Mouse (Mus musculus): ENCODE measurements around the gene Aif1l. TPM values are rescaled to one million over a fixed set of nuclear protein-coding genes. Genes with fewer than 3 reads are reported as not detected.

Gene Aif1l
- polyA plus RNA-seq, 1 experiment from 2014 or later: 12.4 TPM

GRCm38 (mm10) chr2:32008716-32009115, 58.8 kb downstream of the Aif1l start:
- ATAC-seq (ENCODE audit: insufficient read depth, low FRiP score): no peak
- WGBS: 84% methylated on average over 11 of the region's 11 CpGs
- no peak overlapping the region for H3K4me3 ChIP-seq (replicated peaks; ENCODE audit: low read length)
- H3K36me3 ChIP-seq (ENCODE audit: control insufficient read depth, insufficient read depth, low read length): peaks cover 21% of the 10 kb centered on the region
- no peak overlapping the region for H3K4me2 ChIP-seq (ENCODE audit: low read depth, low read length)
- H3K9ac ChIP-seq (ENCODE audit: low read length): no peak overlapping the region
- no peak overlapping the region for H3K27ac ChIP-seq (ENCODE audit: low read length)
- H3K4me1 ChIP-seq (ENCODE audit: control insufficient read depth, insufficient read depth, low read length): no peaks in the 10 kb centered on the region
- no peaks in the 10 kb centered on the region for H3K27me3 ChIP-seq (ENCODE audit: control insufficient read depth, insufficient read depth, low read length)
- H3K9me3 ChIP-seq (replicated peaks; ENCODE audit: control insufficient read depth, low read length): no peaks in the 10 kb centered on the region

- WGBS: 60% methylated on average over 4 of the region's 4 CpGs
- Histone ChIP-seq H3K4me3 (replicated peaks; ENCODE audit: low read length) (no peak overlapping the region), H3K27ac (ENCODE audit: low read length) (no peak overlapping the region), H3K9me3 (replicated peaks; ENCODE audit: control insufficient read depth, low read length) (no peaks in the 10 kb centered on the region), H3K27me3 (ENCODE audit: control insufficient read depth, insufficient read depth, low read length) (no peaks in the 10 kb centered on the region), H3K4me2 (ENCODE audit: low read depth, low read length) (no peak overlapping the region), H3K4me1 (ENCODE audit: control insufficient read depth, insufficient read depth, low read length) (no peaks in the 10 kb centered on the region), H3K36me3 (ENCODE audit: control insufficient read depth, insufficient read depth, low read length) (peaks cover 19% of the 10 kb centered on the region), H3K9ac (ENCODE audit: low read length) (no peak overlapping the region)
- ATAC-seq (ENCODE audit: insufficient read depth, low FRiP score): no peak
Measured at GRCm38 (mm10) chr2:32019704-32020103, 69.8 kb downstream of the Aif1l start.

- Histone ChIP-seq H3K27ac (ENCODE audit: low read length) (no peak overlapping the region), H3K36me3 (ENCODE audit: control insufficient read depth, insufficient read depth, low read length) (peaks cover 22% of the 10 kb centered on the region), H3K27me3 (ENCODE audit: control insufficient read depth, insufficient read depth, low read length) (no peaks in the 10 kb centered on the region), H3K4me1 (ENCODE audit: control insufficient read depth, insufficient read depth, low read length) (no peaks in the 10 kb centered on the region), H3K4me2 (ENCODE audit: low read depth, low read length) (no peak overlapping the region), H3K4me3 (replicated peaks; ENCODE audit: low read length) (no peak overlapping the region), H3K9ac (ENCODE audit: low read length) (no peak overlapping the region), H3K9me3 (replicated peaks; ENCODE audit: control insufficient read depth, low read length) (no peaks in the 10 kb centered on the region)
- 90% methylated on average over 5 of the region's 5 CpGs for WGBS
- ATAC-seq (ENCODE audit: insufficient read depth, low FRiP score): no peak
Measured at GRCm38 (mm10) chr2:32020229-32020628, 70.3 kb downstream of the Aif1l start.

Other genes with a start within 250 kb of the Aif1l start
- 0.10 TPM in 1 of 2 replicates, not detected in the other for gene Qrfp, start 139.6 kb upstream of the Aif1l start, polyA plus RNA-seq (2015; fragmentation: Nextera tagmentation; extraction: Ambion mirVana)
- 0.19 and 0.24 TPM in 2 replicates for gene Fibcd1, start 104.1 kb upstream of the Aif1l start, polyA plus RNA-seq (2015; fragmentation: Nextera tagmentation; extraction: Ambion mirVana)
- gene Lamc3, start 62.8 kb upstream of the Aif1l start, polyA plus RNA-seq (2015; fragmentation: Nextera tagmentation; extraction: Ambion mirVana): 1.3 and 1.9 TPM in 2 replicates
- 56.5 and 58.8 TPM in 2 replicates for gene Nup214, start 24.3 kb downstream of the Aif1l start, polyA plus RNA-seq (2015; fragmentation: Nextera tagmentation; extraction: Ambion mirVana)
- gene Fam78a, start 134.7 kb downstream of the Aif1l start, polyA plus RNA-seq (2015; fragmentation: Nextera tagmentation; extraction: Ambion mirVana): 1.0 and 2.2 TPM in 2 replicates
- 4.6 and 5.7 TPM in 2 replicates for gene Plpp7, start 145.4 kb downstream of the Aif1l start, polyA plus RNA-seq (2015; fragmentation: Nextera tagmentation; extraction: Ambion mirVana)
- 22.7 and 27.3 TPM in 2 replicates for gene Prrc2b, start 200.9 kb downstream of the Aif1l start, polyA plus RNA-seq (2015; fragmentation: Nextera tagmentation; extraction: Ambion mirVana)

Data from stomach, embryonic 16.5 days (tissue).